In genomic region chr7:130473881-130474280, GRCm38 (mm10) we compare ENCODE assay signal across 17 mouse cellular contexts. TPM values are rescaled to one million over a fixed set of nuclear protein-coding genes. Genes with fewer than 3 reads are reported as not detected.
A peak's percentile ranks its signal among the peaks of the same experiment; 100 is the strongest.
DNase-seq lines count a peak whose midpoint lies in the region; ATAC-seq lines count a peak whose summit lies in the region.
"Had no signal": no experiment of that assay in that cellular context is flagged by ENCODE, and none has a peak within 500 bp of the region (broad histone marks: within the 10 kb centered on the region; RNA-seq: fewer than 3 reads in every experiment).

No protein-coding gene starts in this region.

- intact Hi-C loops in left cerebral cortex, postnatal 25 days (cut with DNase I): loop anchor here (10.0 kb wide), 1 partner anchor 89 kb away; no protein-coding TSS in a partner anchor

- peaks cover 44% of the 10 kb centered on the region for H3K4me1 ChIP-seq in forebrain, embryonic 12.5 days
- H3K4me1 ChIP-seq in forebrain, embryonic 15.5 days: peaks cover 15% of the 10 kb centered on the region
- H3K4me1 ChIP-seq in midbrain, embryonic 12.5 days: peaks cover 46% of the 10 kb centered on the region
- H3K4me1 ChIP-seq in midbrain, embryonic 13.5 days (replicated peaks): peaks cover 37% of the 10 kb centered on the region
- H3K4me1 ChIP-seq: heart, embryonic 12.5 days had no signal

- no peaks in the 10 kb centered on the region for H3K9me3 ChIP-seq in forebrain, embryonic 12.5 days
- H3K9me3 ChIP-seq in forebrain, embryonic 15.5 days: no peaks in the 10 kb centered on the region
- H3K9me3 ChIP-seq in midbrain, embryonic 12.5 days: no peaks in the 10 kb centered on the region
- H3K9me3 ChIP-seq in midbrain, embryonic 13.5 days: no peaks in the 10 kb centered on the region
- H3K9me3 ChIP-seq: embryonic facial prominence, embryonic 13.5 days; heart, embryonic 12.5 days; hindbrain, embryonic 12.5 days had no signal

- no peaks in the 10 kb centered on the region for H3K27me3 ChIP-seq in forebrain, embryonic 12.5 days
- H3K27me3 ChIP-seq in forebrain, embryonic 15.5 days: no peaks in the 10 kb centered on the region
- H3K27me3 ChIP-seq in midbrain, embryonic 12.5 days: peaks cover 8% of the 10 kb centered on the region
- peaks cover 7% of the 10 kb centered on the region; the same call in 1 of the 2 replicates for H3K27me3 ChIP-seq in midbrain, embryonic 13.5 days
- H3K27me3 ChIP-seq: embryonic facial prominence, embryonic 13.5 days; heart, embryonic 12.5 days; hindbrain, embryonic 12.5 days had no signal

- no peak overlapping the region for H3K4me3 ChIP-seq in forebrain, embryonic 12.5 days (replicated peaks)
- H3K4me3 ChIP-seq in forebrain, embryonic 15.5 days: no peak overlapping the region
- H3K4me3 ChIP-seq in midbrain, embryonic 12.5 days: no peak overlapping the region
- H3K4me3 ChIP-seq in midbrain, embryonic 13.5 days (replicated peaks): no peak overlapping the region
- H3K4me3 ChIP-seq: embryonic facial prominence, embryonic 13.5 days; heart, embryonic 12.5 days; hindbrain, embryonic 12.5 days had no signal

- no peak overlapping the region for H3K4me2 ChIP-seq in forebrain, embryonic 12.5 days
- H3K4me2 ChIP-seq in forebrain, embryonic 15.5 days (replicated peaks): no peak overlapping the region
- H3K4me2 ChIP-seq in midbrain, embryonic 12.5 days (replicated peaks): no peak overlapping the region
- no peak overlapping the region for H3K4me2 ChIP-seq in midbrain, embryonic 13.5 days (replicated peaks)
- H3K4me2 ChIP-seq: embryonic facial prominence, embryonic 13.5 days; heart, embryonic 12.5 days; hindbrain, embryonic 12.5 days had no signal

- 0 out of 2 replicates have a peak, but pooled peaks cover under 1% of the 10 kb centered on the region for H3K36me3 ChIP-seq in forebrain, embryonic 12.5 days (replicated peaks)
- peaks cover under 1% of the 10 kb centered on the region for H3K36me3 ChIP-seq in forebrain, embryonic 15.5 days
- peaks cover under 1% of the 10 kb centered on the region; the same call in 1 of the 2 replicates for H3K36me3 ChIP-seq in midbrain, embryonic 12.5 days
- H3K36me3 ChIP-seq in midbrain, embryonic 13.5 days: 0 out of 2 replicates have a peak, but pooled peaks cover under 1% of the 10 kb centered on the region
- H3K36me3 ChIP-seq: embryonic facial prominence, embryonic 13.5 days; hindbrain, embryonic 12.5 days had no signal

- WGBS in forebrain, embryonic 12.5 days: 58% methylated on average over 3 of the region's 3 CpGs
- WGBS in forebrain, embryonic 15.5 days: 64% methylated on average over 3 of the region's 3 CpGs
- 54% methylated on average over 3 of the region's 3 CpGs for WGBS in midbrain, embryonic 12.5 days
- 64% methylated on average over 3 of the region's 3 CpGs for WGBS in midbrain, embryonic 13.5 days

- DNase-seq in kidney, adult 9 months: no peak
- no peak for DNase-seq in left cerebral cortex, postnatal 25 days (ENCODE audit: low spot score in 2 of 2)
- DNase-seq: adrenal gland, adult 2 months; adrenal gland, postnatal 25 days; cerebellum, adult 8-10 months; cerebellum, postnatal 14 days; gastrocnemius, postnatal 14 days; kidney, adult 11 months had no signal

- H3K27ac ChIP-seq in forebrain, embryonic 12.5 days: peak overlapping the region; percentile 79
- no peak overlapping the region for H3K27ac ChIP-seq in forebrain, embryonic 15.5 days (replicated peaks)
- H3K27ac ChIP-seq in midbrain, embryonic 12.5 days (replicated peaks): 0 out of 2 replicates have a peak overlapping the region, but pooled peaks have one; percentile 58
- H3K27ac ChIP-seq in midbrain, embryonic 13.5 days: no peak overlapping the region
- H3K27ac ChIP-seq: embryonic facial prominence, embryonic 13.5 days; hindbrain, postnatal 0 days had no signal

- ATAC-seq in forebrain, embryonic 12.5 days (ENCODE audit: low FRiP score): no peak
- ATAC-seq in forebrain, embryonic 15.5 days (replicated peaks): no peak
- no peak for ATAC-seq in midbrain, embryonic 12.5 days (ENCODE audit: low FRiP score, low read depth)
- ATAC-seq in midbrain, embryonic 13.5 days: no peak
- peak; percentile 92 for ATAC-seq in granulocyte monocyte progenitor cell, adult 5-6 weeks (replicated peaks; ENCODE audit: poor library complexity, severe bottlenecking)
- ATAC-seq: hindbrain, postnatal 0 days had no signal

- H3K9ac ChIP-seq in forebrain, embryonic 12.5 days: no peak overlapping the region
- no peak overlapping the region for H3K9ac ChIP-seq in forebrain, embryonic 15.5 days (replicated peaks)
- H3K9ac ChIP-seq in midbrain, embryonic 12.5 days (replicated peaks): no peak overlapping the region
- no peak overlapping the region for H3K9ac ChIP-seq in midbrain, embryonic 13.5 days (replicated peaks)
- H3K9ac ChIP-seq: embryonic facial prominence, embryonic 13.5 days; heart, embryonic 12.5 days; hindbrain, embryonic 12.5 days had no signal

RNA-seq across cellular contexts. Expression of gene Ate1, which starts 46.3 kb away (rescaled TPM):
- polyA plus RNA-seq in forebrain, embryonic 12.5 days (2016; fragmentation: Nextera tagmentation; extraction: Ambion mirVana): 66.9 and 67.2 TPM in 2 replicates
- polyA plus RNA-seq in forebrain, embryonic 15.5 days (2015; fragmentation: Nextera tagmentation; extraction: Ambion mirVana): 87.5 and 96.2 TPM in 2 replicates
- polyA plus RNA-seq in midbrain, embryonic 12.5 days (2016; fragmentation: Nextera tagmentation; extraction: Ambion mirVana): 68.2 and 76.9 TPM in 2 replicates
- 101 and 110 TPM in 2 replicates for polyA plus RNA-seq in midbrain, embryonic 13.5 days (2015; fragmentation: Nextera tagmentation; extraction: Ambion mirVana)
- 13.2 and 41.4 TPM in 2 replicates for total RNA-seq in granulocyte monocyte progenitor cell, adult 5-6 weeks (2014; fragmentation: Nextera tagmentation)
- total RNA-seq in granulocyte monocyte progenitor cell, adult 5-6 weeks (2017): 46.0 and 64.1 TPM in 2 replicates
- total RNA-seq in left cerebral cortex, postnatal 25 days (2021): 10 to 100 TPM; 55.8 to 59.0 TPM

Comparison
In these comparisons a context has a peak if more than half of its experiments do, and no peak if none do; other contexts are left out.
1. H3K27ac ChIP-seq: peak in forebrain, embryonic 12.5 days (single experiment) and midbrain, embryonic 12.5 days (single experiment); none in forebrain, embryonic 15.5 days (single experiment) and midbrain, embryonic 13.5 days (single experiment).